Mouse (Mus musculus) left cerebral cortex, adult 2 months (tissue): ENCODE results near the gene St7l. TPM values are rescaled to one million over a fixed set of nuclear protein-coding genes. Genes with fewer than 3 reads are reported as not detected.

ENCODE experiments used
- DNase-seq, 2 experiments: peaks; one replicate each; pipeline ENCODE4 v3.0.0; 2021 to 2022; ENCODE audit warnings: low spot score in 2 of 2, mixed read lengths in 1 of 2; ENCODE audit errors: extremely low spot score in 1 of 2
- H3K27ac ChIP-seq: fragments of 200-600 bp; 2 replicates; pipeline ENCODE4 v1.8.1; 2022
- H3K4me3 ChIP-seq: fragments of 200-600 bp; 2 replicates; pipeline ENCODE4 v1.8.1; 2022
- CTCF ChIP-seq: fragments of 200-600 bp; IDR thresholded peaks from 2 replicates; pipeline ENCODE4 v1.8.1; 2022; ENCODE audit warnings: antibody characterized with exemption, mild to moderate bottlenecking, moderate library complexity
- intact Hi-C: fragments of 180-260 bp; cut with DNase I; formaldehyde crosslinking; loops from one replicate; pipeline ENCODE4 v1.15.1; 2025
- total RNA-seq, 2 experiments: library from RNA; stranded (reverse); gene quantifications; 2 replicates each; pipeline ENCODE4 v1.2.3; 2021

The St7l gene
- total RNA-seq, 2 experiments from 2014 or later: 36.2 to 40.5 TPM

- peak overlapping the region; percentile 72 for H3K4me3 ChIP-seq
- peak; percentile 85 to 93 for DNase-seq
- intact Hi-C loops: loop anchor here (5.0 kb wide), 3 partner anchors 100 to 255 kb away; partner anchors contain the start of gene Rhoc
- peak; percentile 85 for TF ChIP-seq CTCF
- H3K27ac ChIP-seq: peak overlapping the region; percentile 69
These were observed 103.9 kb downstream of the St7l start for GRCm38 (mm10) chr3:104967548-104968300.

Other genes starting within 250 kb of the St7l start
- gene Slc16a1, start 225.3 kb upstream of the St7l start, total RNA-seq: 10 to 100 TPM; 16.7 to 17.9 TPM
- gene Ppm1j, start 82.9 kb upstream of the St7l start, total RNA-seq: 1 to 10 TPM in 1 of 2 experiments, under 1 TPM in 1; 0.72 to 1.2 TPM
- under 1 TPM in 1 of 2 experiments, not detected in 1; 0.07 TPM for gene Fam19a3, start 82.2 kb upstream of the St7l start, total RNA-seq
- gene Rhoc, start 75.6 kb upstream of the St7l start, total RNA-seq: 10 to 100 TPM; 27.9 to 29.3 TPM
- 10 to 100 TPM; 10.5 to 10.9 TPM for gene Mov10, start 45.4 kb upstream of the St7l start, total RNA-seq
- gene Capza1, start 500 bp downstream of the St7l start, total RNA-seq: 10 to 100 TPM; 35.1 to 39.8 TPM
- gene Wnt2b, start 97.9 kb downstream of the St7l start, total RNA-seq: 1 to 10 TPM; 2.0 to 2.3 TPM
- 10 to 100 TPM; 23.8 to 27.9 TPM for gene Cttnbp2nl, start 189.1 kb downstream of the St7l start, total RNA-seq
- not detected for gene 4930564D02Rik, start 202.8 kb downstream of the St7l start, total RNA-seq